Mouse (Mus musculus): ENCODE measurements around the gene Tmem120b.

Tmem120b gene

GRCm38 (mm10) chr5:123068115-123068514 is at the start of gene Tmem120b:
TSS of gene Tmem120b (plus strand) at chr5:123068415.
- DNase-seq, result no peak

GRCm38 (mm10) chr5:123019336-123020016 is 48.7 kb upstream of the Tmem120b start:
- no peak for DNase-seq

GRCm38 (mm10) chr5:123020426-123020825 is 47.8 kb upstream of the Tmem120b start:
- DNase-seq, result no peak

GRCm38 (mm10) chr5:123021438-123021837 is 46.8 kb upstream of the Tmem120b start:
- no peak for DNase-seq

GRCm38 (mm10) chr5:123023049-123023448 is 45.2 kb upstream of the Tmem120b start:
- no peak for DNase-seq

GRCm38 (mm10) chr5:123024312-123024711 is 43.9 kb upstream of the Tmem120b start:
- DNase-seq, result no peak

GRCm38 (mm10) chr5:123024965-123025573 is 43.1 kb upstream of the Tmem120b start:
- DNase-seq, result no peak

- DNase-seq, result no peak
Measured at GRCm38 (mm10) chr5:123026414-123026813, 41.8 kb upstream of the Tmem120b start.

- no peak for DNase-seq
Measured at GRCm38 (mm10) chr5:123027436-123027835, 40.8 kb upstream of the Tmem120b start.

- DNase-seq, result no peak
Measured at GRCm38 (mm10) chr5:123029729-123030128, 38.5 kb upstream of the Tmem120b start.

GRCm38 (mm10) chr5:123031312-123031711 is 36.9 kb upstream of the Tmem120b start:
- no peak for DNase-seq

- no peak for DNase-seq
Measured at GRCm38 (mm10) chr5:123033646-123034160, 34.5 kb upstream of the Tmem120b start.

GRCm38 (mm10) chr5:123035089-123035488 is 33.1 kb upstream of the Tmem120b start:
- no peak for DNase-seq

- DNase-seq, result peak in 1 of 2 experiments; percentile 67
Measured at GRCm38 (mm10) chr5:123035564-123035963, 32.7 kb upstream of the Tmem120b start.

GRCm38 (mm10) chr5:123038115-123038514 is 30.1 kb upstream of the Tmem120b start:
- DNase-seq, result no peak

GRCm38 (mm10) chr5:123039120-123039752 is 29.0 kb upstream of the Tmem120b start:
- peak in 1 of 2 experiments; percentile 53 for DNase-seq

- no peak for DNase-seq
Measured at GRCm38 (mm10) chr5:123040796-123041195, 27.4 kb upstream of the Tmem120b start.

- peak in 1 of 2 experiments; percentile 47 for DNase-seq
Measured at GRCm38 (mm10) chr5:123043856-123044255, 24.4 kb upstream of the Tmem120b start.

- DNase-seq, result peak in 1 of 2 experiments; percentile 69
Measured at GRCm38 (mm10) chr5:123045561-123046295, 22.5 kb upstream of the Tmem120b start.

GRCm38 (mm10) chr5:123046916-123047315 is 21.3 kb upstream of the Tmem120b start, which contains the start of gene Morn3:
TSS of gene Morn3 (minus strand) at chr5:123047016.
- DNase-seq, result no peak

- no peak for DNase-seq
Measured at GRCm38 (mm10) chr5:123049271-123049670, 18.9 kb upstream of the Tmem120b start.

GRCm38 (mm10) chr5:123050918-123051317 is 17.3 kb upstream of the Tmem120b start:
- DNase-seq, result no peak

- DNase-seq, result no peak
Measured at GRCm38 (mm10) chr5:123051736-123052135, 16.5 kb upstream of the Tmem120b start.

Measured in cerebellum, postnatal 25 days (tissue).